Mouse (Mus musculus) neural tube, embryonic 11.5 days (tissue): ENCODE data around the gene 4930426L09Rik. TPM values are rescaled to one million over a fixed set of nuclear protein-coding genes. Genes with fewer than 3 reads are reported as not detected.

Experiments
- ATAC-seq: fragments of 200-750 bp; cut with Nextera tagmentation; 2 replicates; pipeline ENCODE4 v1.8.0; 2017; ENCODE audit warnings: moderate number of reproducible peaks, mild to moderate bottlenecking, moderate TSS enrichment, moderate library complexity; ENCODE audit not compliant: insufficient read depth, low FRiP score, low TSS enrichment
- DNase-seq: peaks from one replicate; pipeline ENCODE4 v3.0.0-alpha.2; 2015; ENCODE audit warnings: low spot score
- H3K27ac ChIP-seq: fragments of 300-500 bp; sonication (generic); 2 replicates; pipeline ENCODE4 v1.5.1; 2014; ENCODE audit warnings: low read depth, mild to moderate bottlenecking, low read length
- H3K27me3 ChIP-seq: fragments of 300-500 bp; sonication (generic); 2 replicates; pipeline ENCODE4 v1.6.1; 2014; ENCODE audit warnings: mild to moderate bottlenecking, low read length, mixed read lengths; ENCODE audit not compliant: control insufficient read depth, insufficient read depth
- H3K36me3 ChIP-seq: fragments of 300-500 bp; sonication (generic); 2 replicates; pipeline ENCODE4 v1.6.1; 2014; ENCODE audit warnings: mild to moderate bottlenecking, low read length, moderate library complexity, mixed read lengths; ENCODE audit not compliant: control insufficient read depth, insufficient read depth
- H3K4me1 ChIP-seq: fragments of 300-500 bp; sonication (generic); 2 replicates; pipeline ENCODE4 v1.6.1; 2014; ENCODE audit warnings: low read length, mixed read lengths; ENCODE audit not compliant: control insufficient read depth, insufficient read depth
- H3K4me2 ChIP-seq: fragments of 300-500 bp; sonication (generic); 2 replicates; pipeline ENCODE4 v1.6.1; 2014; ENCODE audit warnings: low read depth, mild to moderate bottlenecking, moderate library complexity
- H3K4me3 ChIP-seq: fragments of 300-500 bp; sonication (generic); 2 replicates; pipeline ENCODE4 v1.5.1; 2014; ENCODE audit warnings: low read depth, low read length
- H3K9ac ChIP-seq: fragments of 300-500 bp; sonication (generic); 2 replicates; pipeline ENCODE4 v1.6.1; 2014; ENCODE audit warnings: mild to moderate bottlenecking, low read length
- H3K9me3 ChIP-seq: fragments of 300-500 bp; sonication (generic); 2 replicates; pipeline ENCODE4 v1.6.1; 2016; ENCODE audit warnings: low read length; ENCODE audit not compliant: control insufficient read depth
- WGBS: fragments of 180-500 bp; shearing (Covaris S2); extraction: QIAGEN DNeasy Blood & Tissue Kit; methylation state at CpG from one replicate; pipeline ENCODE4 v1.1.7; 2014; 5-methylcytosine and 5-hydroxymethylcytosine counted together
- polyA plus RNA-seq: library from polyadenylated mRNA; unstranded; fragments of >200 nt; fragmentation: Nextera tagmentation; extraction: Ambion mirVana; gene quantifications from 2 replicates; pipeline ENCODE4 v1.2.1, GENCODE M21; 2014

The 4930426L09Rik gene
- polyA plus RNA-seq, 1 experiment from 2014 or later: 0.68 TPM

DNA sequence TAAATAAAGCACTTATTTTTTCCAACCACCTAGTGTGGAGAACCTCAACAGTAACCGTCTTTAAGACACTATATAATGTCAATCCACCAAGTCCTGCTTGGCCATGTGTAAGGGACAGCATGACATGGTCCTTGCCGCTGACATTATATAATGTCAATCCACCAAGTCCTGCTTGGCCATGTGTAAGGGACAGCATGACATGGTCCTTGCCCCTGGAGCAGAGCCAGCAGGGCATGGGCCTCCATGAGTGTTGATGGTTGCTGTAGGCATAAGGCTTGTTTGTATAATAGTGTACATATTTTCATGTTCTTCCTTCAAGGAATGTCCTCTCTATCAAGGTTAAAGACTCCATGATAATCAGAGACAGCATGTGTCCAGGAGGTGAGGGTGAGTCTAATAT is 32.2 kb upstream of the 4930426L09Rik start:
- Histone ChIP-seq H3K36me3 (no peaks in the 10 kb centered on the region), H3K4me3 (no peak overlapping the region), H3K4me1 (no peaks in the 10 kb centered on the region), H3K9me3 (no peaks in the 10 kb centered on the region), H3K9ac (no peak overlapping the region), H3K4me2 (no peak overlapping the region), H3K27me3 (no peaks in the 10 kb centered on the region), H3K27ac (no peak overlapping the region)
- DNase-seq (no peak), ATAC-seq (no peak)
- WGBS: 93% methylated on average over 2 of the region's 2 CpGs

DNA sequence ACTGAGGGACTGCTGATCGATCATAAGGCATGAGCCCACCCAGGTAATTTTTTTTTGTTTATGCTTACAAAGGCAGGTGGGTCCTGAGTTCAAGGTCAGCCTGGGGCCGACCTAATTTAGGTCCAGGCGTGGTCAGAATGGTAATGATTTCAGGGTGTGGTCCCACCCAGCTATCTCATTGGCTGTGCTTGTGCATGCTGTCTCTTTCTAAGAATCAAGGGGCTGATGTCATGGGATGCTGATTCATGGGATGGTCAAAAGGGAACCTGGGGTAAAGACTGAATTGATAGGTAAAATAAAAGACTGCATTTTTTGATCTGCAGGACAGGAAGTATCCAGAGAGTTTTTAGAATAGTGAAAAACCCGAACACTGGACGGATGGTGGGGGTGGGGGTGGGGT is 31.6 kb upstream of the 4930426L09Rik start:
- no peaks in the 10 kb centered on the region for H3K9me3 ChIP-seq
- 84% methylated on average over 5 of the region's 5 CpGs for WGBS
- H3K4me3 ChIP-seq: no peak overlapping the region
- no peaks in the 10 kb centered on the region for H3K27me3 ChIP-seq
- no peaks in the 10 kb centered on the region for H3K4me1 ChIP-seq
- no peak overlapping the region for H3K27ac ChIP-seq
- no peak for DNase-seq
- no peaks in the 10 kb centered on the region for H3K36me3 ChIP-seq
- no peak overlapping the region for H3K4me2 ChIP-seq
- no peak overlapping the region for H3K9ac ChIP-seq
- no peak for ATAC-seq

DNA sequence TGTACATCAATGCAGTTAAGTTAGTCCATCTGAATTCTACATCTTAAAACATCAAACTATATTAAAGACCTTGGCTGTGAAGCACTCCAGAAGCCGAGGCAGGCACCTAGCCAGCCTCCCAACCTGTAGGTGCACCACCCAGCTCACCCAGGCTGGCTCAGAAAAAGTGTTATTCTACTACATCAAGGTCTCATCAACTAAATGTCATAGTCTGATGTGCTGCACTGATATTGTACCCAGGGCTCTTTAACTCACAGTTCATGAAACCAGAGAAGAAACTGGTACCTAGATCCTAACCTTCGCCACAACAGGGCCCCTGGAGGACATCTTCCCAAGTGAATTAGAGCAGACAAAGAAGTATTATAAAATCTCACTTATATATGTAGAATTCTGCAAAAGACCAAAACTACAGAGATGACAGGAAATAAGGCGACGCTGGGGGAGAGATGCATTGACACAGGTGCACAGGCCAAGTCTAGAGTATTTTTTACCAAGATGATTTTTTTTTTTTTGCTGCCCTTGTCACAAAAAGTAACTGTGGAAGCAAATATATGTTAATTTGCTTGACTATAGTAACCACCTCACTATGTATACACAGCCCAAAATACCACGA is 30.6 kb upstream of the 4930426L09Rik start:
- no peaks in the 10 kb centered on the region for H3K9me3 ChIP-seq
- H3K36me3 ChIP-seq: no peaks in the 10 kb centered on the region
- no peak overlapping the region for H3K4me2 ChIP-seq
- ATAC-seq (no peak), DNase-seq (no peak)
- no peak overlapping the region for H3K9ac ChIP-seq
- H3K27ac ChIP-seq: no peak overlapping the region
- H3K4me3 ChIP-seq: no peak overlapping the region
- H3K4me1 ChIP-seq: no peaks in the 10 kb centered on the region
- no peaks in the 10 kb centered on the region for H3K27me3 ChIP-seq
- WGBS: 88% methylated on average over 5 of the region's 5 CpGs

DNA sequence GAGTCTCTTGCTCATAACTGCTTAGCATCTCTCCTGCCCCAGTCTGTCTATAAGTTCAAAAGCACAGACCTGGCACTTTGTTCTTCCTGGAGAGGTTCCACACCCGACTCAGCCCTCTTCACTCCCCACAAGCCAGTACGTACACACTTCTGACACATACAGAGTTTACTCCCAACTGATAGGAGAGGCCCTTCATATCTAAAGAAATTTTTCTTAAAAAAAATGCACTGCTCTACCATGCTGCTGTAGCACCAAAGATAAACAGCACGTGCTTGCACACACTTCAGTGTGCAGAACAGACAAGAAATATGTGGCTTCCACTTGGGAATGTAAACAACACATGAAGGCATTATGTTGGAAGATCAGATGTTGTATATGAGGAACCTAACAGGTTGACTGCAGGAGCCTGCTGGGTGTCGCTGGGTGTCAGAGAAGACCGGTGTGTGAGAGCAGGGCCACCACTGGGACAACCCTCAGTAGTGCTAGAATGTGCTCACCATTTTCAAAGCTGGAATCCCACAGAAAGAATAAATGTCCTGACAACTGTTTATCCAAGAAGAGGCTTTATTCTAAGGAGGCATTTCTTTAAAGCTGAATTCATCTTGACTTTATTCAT is 29.0 kb upstream of the 4930426L09Rik start:
- H3K4me1 ChIP-seq: no peaks in the 10 kb centered on the region
- H3K9ac ChIP-seq: no peak overlapping the region
- DNase-seq (no peak), ATAC-seq (no peak)
- H3K36me3 ChIP-seq: no peaks in the 10 kb centered on the region
- no peaks in the 10 kb centered on the region for H3K9me3 ChIP-seq
- 71% methylated on average over 5 of the region's 5 CpGs for WGBS
- no peaks in the 10 kb centered on the region for H3K27me3 ChIP-seq
- no peak overlapping the region for H3K4me2 ChIP-seq
- H3K4me3 ChIP-seq: no peak overlapping the region
- H3K27ac ChIP-seq: no peak overlapping the region

DNA sequence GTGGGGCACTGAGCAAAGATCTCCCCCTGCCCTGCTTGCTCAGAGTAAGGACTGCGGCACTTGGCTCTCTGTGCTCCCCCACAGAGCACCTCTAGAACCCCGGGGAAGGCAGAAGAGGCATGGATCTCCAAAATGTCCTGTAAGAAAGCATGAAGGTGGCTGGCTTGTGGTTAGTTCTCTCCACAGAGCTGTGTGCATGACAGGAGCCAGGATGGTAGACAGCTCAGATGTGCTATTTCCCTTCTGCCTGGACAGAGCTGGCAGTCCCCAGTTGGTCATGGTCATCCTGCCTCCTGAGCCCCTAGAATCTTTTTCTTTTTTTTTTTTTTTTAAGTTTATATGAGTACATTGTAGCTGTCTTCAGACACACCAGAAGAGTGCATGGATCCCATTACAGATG is 27.7 kb upstream of the 4930426L09Rik start:
- Histone ChIP-seq H3K36me3 (no peaks in the 10 kb centered on the region), H3K4me2 (no peak overlapping the region), H3K4me1 (no peaks in the 10 kb centered on the region), H3K9me3 (no peaks in the 10 kb centered on the region), H3K9ac (no peak overlapping the region), H3K27ac (no peak overlapping the region), H3K4me3 (no peak overlapping the region), H3K27me3 (no peaks in the 10 kb centered on the region)
- no peak for DNase-seq
- 74% methylated on average over 2 of the region's 2 CpGs for WGBS
- ATAC-seq: no peak

DNA sequence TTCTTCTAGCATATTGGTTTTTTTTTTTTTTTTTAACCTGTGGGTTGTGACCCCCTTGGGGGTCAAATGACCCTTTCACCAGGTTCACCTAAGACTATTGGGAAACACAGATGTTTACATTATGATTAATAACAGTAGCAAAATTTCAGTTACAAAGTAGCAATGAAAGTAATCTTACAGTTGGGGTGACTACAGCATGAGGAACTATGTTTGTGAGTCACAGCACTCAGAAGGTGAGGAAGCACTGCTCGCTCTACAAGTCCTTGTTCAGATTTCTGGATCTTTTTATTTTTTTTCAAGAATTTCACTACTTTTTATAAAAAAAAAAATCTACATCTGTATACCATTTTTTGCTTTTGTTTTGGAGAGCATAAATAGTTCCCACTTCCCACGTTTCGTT is 26.6 kb upstream of the 4930426L09Rik start:
- no peaks in the 10 kb centered on the region for H3K9me3 ChIP-seq
- H3K27ac ChIP-seq: no peak overlapping the region
- no peaks in the 10 kb centered on the region for H3K36me3 ChIP-seq
- no peaks in the 10 kb centered on the region for H3K27me3 ChIP-seq
- 66% methylated on average over 3 of the region's 3 CpGs for WGBS
- H3K9ac ChIP-seq: no peak overlapping the region
- ATAC-seq (no peak), DNase-seq (no peak)
- no peak overlapping the region for H3K4me3 ChIP-seq
- no peak overlapping the region for H3K4me2 ChIP-seq
- H3K4me1 ChIP-seq: no peaks in the 10 kb centered on the region

DNA sequence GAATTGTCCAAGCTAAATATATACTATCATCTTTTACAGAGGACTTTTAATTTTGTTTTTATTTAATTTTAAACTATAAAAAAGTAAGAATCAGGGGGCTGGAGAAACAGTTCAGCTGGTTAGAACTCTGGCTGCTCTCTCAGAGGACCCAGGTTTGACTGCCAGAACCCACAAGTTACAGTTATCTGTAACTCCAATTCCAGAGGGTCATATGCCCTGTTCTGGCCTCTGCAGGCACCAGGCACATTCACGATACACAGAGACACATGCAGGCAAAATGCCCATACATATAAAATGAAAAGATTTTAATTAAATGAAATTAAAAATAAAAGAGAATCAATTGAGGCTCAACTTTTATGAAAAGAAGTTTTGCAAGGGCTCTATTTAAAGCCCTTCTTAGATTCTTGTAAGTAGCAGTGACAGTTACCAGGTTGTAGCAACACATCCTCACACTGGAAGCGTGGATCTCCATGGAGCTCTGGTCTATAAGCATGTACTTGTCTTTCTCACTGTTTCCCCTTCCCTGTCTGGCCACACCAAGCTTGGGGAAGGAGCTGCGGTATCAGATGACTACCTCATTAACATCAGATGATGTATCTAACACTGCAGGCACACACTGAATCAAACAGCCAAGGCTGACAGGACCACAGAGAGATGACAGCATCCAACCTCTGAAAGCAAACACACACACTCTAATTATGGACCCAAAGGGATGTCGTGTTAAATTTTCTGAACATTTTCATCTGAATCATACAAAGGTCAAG is 23.1 kb upstream of the 4930426L09Rik start:
- no peak overlapping the region for H3K4me3 ChIP-seq
- WGBS: 70% methylated on average over 4 of the region's 4 CpGs

DNA sequence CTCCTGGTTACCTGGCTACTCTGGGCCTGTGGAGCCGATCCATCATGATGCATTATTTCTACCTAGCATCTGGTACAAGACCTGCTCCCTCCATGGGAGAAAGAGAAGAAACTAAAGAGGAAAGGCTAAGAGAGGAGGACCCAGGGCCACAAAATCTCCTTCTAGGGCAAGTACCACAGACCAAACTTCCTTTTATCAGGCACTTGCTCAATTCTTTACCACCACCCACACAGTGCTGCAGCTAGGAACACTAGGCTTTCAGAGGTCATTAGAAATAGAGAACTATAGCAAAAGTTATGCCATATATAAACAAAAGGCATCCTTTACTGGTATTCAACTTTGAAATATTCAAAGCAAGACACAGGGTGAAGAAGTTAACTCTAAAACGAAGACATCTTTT is 22.0 kb upstream of the 4930426L09Rik start:
- H3K27me3 ChIP-seq: no peaks in the 10 kb centered on the region
- no peak overlapping the region for H3K4me3 ChIP-seq
- H3K4me1 ChIP-seq: no peaks in the 10 kb centered on the region
- ATAC-seq (no peak), DNase-seq (no peak)
- H3K9ac ChIP-seq: no peak overlapping the region
- WGBS: 90% methylated on average over 2 of the region's 2 CpGs
- no peak overlapping the region for H3K4me2 ChIP-seq
- no peaks in the 10 kb centered on the region for H3K9me3 ChIP-seq
- no peaks in the 10 kb centered on the region for H3K36me3 ChIP-seq
- no peak overlapping the region for H3K27ac ChIP-seq

More for the DNA sequence above, 23.1 kb upstream of the 4930426L09Rik start:
- no peak for DNase-seq
- no peak for ATAC-seq
- Histone ChIP-seq H3K4me1 (no peaks in the 10 kb centered on the region), H3K9ac (no peak overlapping the region), H3K4me2 (no peak overlapping the region), H3K27ac (no peak overlapping the region), H3K9me3 (no peaks in the 10 kb centered on the region), H3K27me3 (no peaks in the 10 kb centered on the region), H3K36me3 (no peaks in the 10 kb centered on the region)
